ENCODE assay signal across 28 mouse cellular contexts in genomic region chr16:74651244-74651643, GRCm38 (mm10).
"Had no signal": no experiment of that assay in that cellular context is flagged by ENCODE, and none has a peak within 500 bp of the region (broad histone marks: within the 10 kb centered on the region; RNA-seq: fewer than 3 reads in every experiment).

No protein-coding gene starts in this region.

- H3K4me2 ChIP-seq: heart, embryonic 12.5 days; hindbrain, embryonic 12.5 days; hindbrain, embryonic 15.5 days; kidney, embryonic 15.5 days; limb, embryonic 12.5 days; liver, embryonic 11.5 days; liver, embryonic 13.5 days; liver, embryonic 15.5 days had no signal

- H3K36me3 ChIP-seq: heart, embryonic 10.5 days; heart, embryonic 12.5 days; hindbrain, embryonic 10.5 days; hindbrain, embryonic 12.5 days; hindbrain, embryonic 15.5 days; kidney, embryonic 15.5 days; limb, embryonic 10.5 days; limb, embryonic 12.5 days; liver, embryonic 13.5 days; liver, embryonic 15.5 days had no signal

- DNase-seq: gastrocnemius, adult 2 months; gastrocnemius, postnatal 10 days; gastrocnemius, postnatal 25 days; heart, adult 18-20 months; heart, postnatal 10 days; heart, postnatal 4 days; kidney, adult 11 months; kidney, adult 2 months; kidney, adult 9 months; kidney, postnatal 14 days; kidney, postnatal 36 days; layer of hippocampus, adult 9-11 months; layer of hippocampus, postnatal 36 days; liver; liver, embryonic 13.5 days had no signal

- H3K27ac ChIP-seq: gastrocnemius, adult 2 months; heart, embryonic 10.5 days; hindbrain, embryonic 10.5 days; hindbrain, embryonic 12.5 days; hindbrain, embryonic 15.5 days; hindbrain, postnatal 0 days; kidney, embryonic 15.5 days; kidney, postnatal 0 days; limb, embryonic 10.5 days; limb, embryonic 12.5 days; liver, embryonic 13.5 days; liver, embryonic 15.5 days had no signal

- H3K27me3 ChIP-seq: heart, embryonic 12.5 days; hindbrain, embryonic 12.5 days; hindbrain, embryonic 15.5 days; kidney, embryonic 15.5 days; limb, embryonic 12.5 days; liver, embryonic 13.5 days; liver, embryonic 15.5 days had no signal

- H3K9ac ChIP-seq: heart, embryonic 12.5 days; hindbrain, embryonic 12.5 days; hindbrain, embryonic 15.5 days; kidney, embryonic 15.5 days; limb, embryonic 12.5 days; liver, embryonic 13.5 days; liver, embryonic 15.5 days had no signal

- H3K9me3 ChIP-seq: heart, embryonic 10.5 days; hindbrain, embryonic 10.5 days; hindbrain, embryonic 12.5 days; hindbrain, embryonic 15.5 days; limb, embryonic 10.5 days; liver, embryonic 13.5 days; liver, embryonic 15.5 days had no signal

- H3K4me3 ChIP-seq: gastrocnemius, adult 2 months; heart, embryonic 10.5 days; heart, embryonic 12.5 days; hindbrain, embryonic 10.5 days; hindbrain, embryonic 12.5 days; hindbrain, embryonic 15.5 days; kidney, embryonic 15.5 days; limb, embryonic 10.5 days; limb, embryonic 12.5 days; liver, embryonic 13.5 days; liver, embryonic 15.5 days had no signal

- ATAC-seq: hindbrain, postnatal 0 days; intestine, embryonic 16.5 days had no signal

- H3K4me1 ChIP-seq: heart, embryonic 10.5 days; heart, embryonic 12.5 days; hindbrain, embryonic 10.5 days; hindbrain, embryonic 12.5 days; hindbrain, embryonic 15.5 days; kidney, embryonic 15.5 days; limb, embryonic 10.5 days; limb, embryonic 12.5 days; liver, embryonic 13.5 days; liver, embryonic 15.5 days had no signal
